Mouse (Mus musculus) left cerebral cortex, postnatal 10 days (tissue): ENCODE data around the gene Snapc5. TPM values are rescaled to one million over a fixed set of nuclear protein-coding genes. Genes with fewer than 3 reads are reported as not detected.
"Not testable (repeated sequence)": the region's sequence is repeated elsewhere in the genome, so short reads cannot be mapped to it uniquely, and the experiment has no call there.

Experiments
- DNase-seq, 2 experiments: peaks; one replicate each; pipeline ENCODE4 v3.0.0; 2021 to 2022; ENCODE audit warnings: low spot score in 2 of 2, mixed read lengths in 1 of 2; ENCODE audit errors: extremely low spot score in 1 of 2
- intact Hi-C: fragments of 180-260 bp; cut with DNase I; formaldehyde crosslinking; loops from one replicate; pipeline ENCODE4 v1.15.1; 2025
- total RNA-seq, 2 experiments: library from RNA; stranded (reverse); gene quantifications; 2 replicates each; pipeline ENCODE4 v1.2.3; 2021

The Snapc5 gene
- total RNA-seq = 10 to 100 TPM; 19.3 to 19.9 TPM

GRCm38 (mm10) chr9:64178974-64179646 is at the start of gene Snapc5:
Gene Snapc5, plus strand, starts transcription at chr9:64179274.
- DNase-seq = peak; percentile 89 to 95
- intact Hi-C loops = no loop called here

- no peak for DNase-seq
- intact Hi-C loops = no loop called here
Observed at GRCm38 (mm10) chr9:64131623-64132022, 47.5 kb upstream of the Snapc5 start.

- intact Hi-C loops = loop anchor here (5.0 kb wide), 1 partner anchor 133 kb away; no protein-coding TSS in a partner anchor
- peak; percentile 19 to 51 for DNase-seq
Observed at GRCm38 (mm10) chr9:64138896-64139295, 40.2 kb upstream of the Snapc5 start.

GRCm38 (mm10) chr9:64139879-64140278 is 39.2 kb upstream of the Snapc5 start:
- intact Hi-C loops = loop anchor here (5.0 kb wide), 1 partner anchor 132 kb away; no protein-coding TSS in a partner anchor

DNA sequence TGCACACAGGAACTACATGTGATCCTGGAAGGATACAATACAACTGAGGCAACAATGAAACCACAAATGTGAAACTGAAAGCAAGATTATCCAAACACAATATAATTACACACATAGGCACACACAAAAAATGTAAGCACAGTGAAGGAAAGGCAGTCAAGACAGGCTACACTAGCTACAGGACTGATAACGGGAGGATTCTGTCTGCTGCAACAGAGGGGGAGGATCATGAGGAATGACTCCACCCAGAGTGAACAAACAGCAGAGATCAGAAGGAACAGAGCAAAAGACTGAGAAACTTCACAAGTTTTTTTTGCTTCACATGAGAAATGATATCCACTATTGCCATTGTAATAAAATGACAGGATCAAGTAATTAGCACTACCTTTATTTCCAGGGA is 22.4 kb upstream of the Snapc5 start:
- no peak for DNase-seq
- intact Hi-C loops = no loop called here

More at GRCm38 (mm10) chr9:64139879-64140278, 39.2 kb upstream of the Snapc5 start:
- DNase-seq = no peak

- intact Hi-C loops = no loop called here
- no peak for DNase-seq
Observed at GRCm38 (mm10) chr9:64160471-64160870, 18.6 kb upstream of the Snapc5 start.

- intact Hi-C loops, DNase-seq: not testable (repeated sequence)
Observed at GRCm38 (mm10) chr9:64169967-64170366, 9.1 kb upstream of the Snapc5 start.

- intact Hi-C loops = no loop called here
- peak in 1 of 2 experiments; percentile 19 for DNase-seq
Observed at GRCm38 (mm10) chr9:64172145-64172815, 6.8 kb upstream of the Snapc5 start.

GRCm38 (mm10) chr9:64172816-64173665 is 6.0 kb upstream of the Snapc5 start, which contains the start of the genes Zwilch and Rpl4:
Gene Zwilch, minus strand, starts transcription at chr9:64173104.
Gene Rpl4, plus strand, starts transcription at chr9:64173375.
- DNase-seq = peak; percentile 79 to 84
- intact Hi-C loops = no loop called here

GRCm38 (mm10) chr9:64173666-64174220 is 5.3 kb upstream of the Snapc5 start:
- no peak for DNase-seq
- intact Hi-C loops = no loop called here

DNA sequence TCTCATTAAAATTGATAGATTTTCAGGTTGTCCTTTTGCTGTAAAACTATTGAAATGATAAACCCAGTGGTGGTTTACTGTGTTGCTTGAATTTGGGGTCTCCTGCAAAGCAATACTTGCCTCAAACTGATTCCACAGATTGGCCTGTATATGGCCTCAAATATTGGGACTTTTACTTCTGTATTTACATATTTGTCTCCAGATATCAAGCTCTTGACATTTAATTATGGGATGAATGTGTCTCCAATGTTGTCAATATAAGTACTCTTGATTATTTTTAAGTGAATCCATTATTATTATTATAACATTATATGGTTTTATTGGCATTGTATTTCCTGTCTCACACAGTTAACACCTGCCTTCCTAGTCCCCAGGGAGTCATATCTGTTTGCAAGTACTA is 4.7 kb upstream of the Snapc5 start:
- DNase-seq = no peak
- intact Hi-C loops = no loop called here

GRCm38 (mm10) chr9:64174766-64175165 is 4.3 kb upstream of the Snapc5 start:
- DNase-seq = no peak
- intact Hi-C loops = no loop called here

GRCm38 (mm10) chr9:64175378-64175777 is 3.7 kb upstream of the Snapc5 start:
- intact Hi-C loops = no loop called here
- no peak for DNase-seq

GRCm38 (mm10) chr9:64178610-64178973 is 482 bp upstream of the Snapc5 start:
- no peak for DNase-seq
- intact Hi-C loops = no loop called here

DNA sequence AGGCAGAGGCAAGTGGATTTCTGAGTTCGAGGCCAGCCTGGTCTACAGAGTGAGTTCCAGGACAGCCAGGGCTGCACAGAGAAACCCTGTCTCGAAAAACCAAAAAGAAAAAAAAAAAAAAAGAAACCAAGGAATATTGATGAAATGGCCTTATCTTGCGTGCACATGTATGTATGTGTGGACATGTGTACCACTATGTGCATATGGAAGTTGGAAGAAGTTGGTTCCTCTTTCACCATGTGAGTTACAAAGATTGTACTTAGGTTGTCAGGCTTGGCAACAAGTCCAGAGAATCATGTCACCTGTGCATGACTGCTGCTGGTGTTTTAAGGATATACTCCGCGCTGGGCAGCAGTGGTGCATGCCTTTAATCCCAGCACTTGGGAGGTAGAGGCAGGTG is 4.2 kb downstream of the Snapc5 start:
- intact Hi-C loops, DNase-seq: not testable (repeated sequence)

- intact Hi-C loops = no loop called here
- no peak for DNase-seq
Observed at GRCm38 (mm10) chr9:64184166-64184840, 5.2 kb downstream of the Snapc5 start.

DNA sequence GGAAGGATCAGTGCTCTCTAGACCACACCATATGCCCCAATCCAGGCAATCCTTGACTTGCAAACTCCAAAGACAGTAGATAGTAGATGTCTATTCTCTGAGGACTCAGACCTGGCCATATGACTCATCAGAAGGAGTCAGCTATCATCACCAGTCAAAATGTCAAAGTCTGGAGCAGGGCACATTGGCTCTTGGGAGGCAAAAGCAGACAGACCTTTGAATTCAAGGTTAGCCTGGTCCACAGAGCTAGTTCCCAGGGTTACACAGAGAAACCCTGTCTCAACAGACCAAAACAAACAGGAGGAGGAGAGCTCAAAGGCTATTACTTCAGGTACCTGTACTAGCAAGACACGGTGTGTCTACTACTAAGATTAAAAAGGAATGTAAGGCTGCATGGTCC is 14.8 kb downstream of the Snapc5 start:
- intact Hi-C loops = no loop called here
- DNase-seq = no peak

DNA sequence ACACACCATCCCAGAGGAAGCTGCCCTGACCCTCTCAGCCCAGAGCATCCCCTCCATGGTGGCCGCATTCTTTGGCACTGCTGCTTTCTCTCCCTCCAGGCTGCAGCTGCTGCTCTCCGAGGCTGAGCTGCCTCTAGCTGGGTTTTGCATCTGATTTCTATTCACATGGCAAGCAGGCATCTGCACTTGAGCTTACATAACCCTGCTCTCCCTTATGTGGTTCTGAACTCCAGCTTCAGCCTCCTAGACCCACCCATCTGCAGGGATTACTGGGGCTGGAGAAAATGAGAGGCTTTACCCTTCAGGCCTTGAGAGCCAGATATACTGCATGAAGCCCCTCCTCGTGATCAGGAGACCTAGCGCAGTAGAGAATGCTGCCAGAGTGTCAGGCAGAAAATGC is 16.5 kb downstream of the Snapc5 start:
- intact Hi-C loops = no loop called here
- DNase-seq = peak; percentile 42

DNA sequence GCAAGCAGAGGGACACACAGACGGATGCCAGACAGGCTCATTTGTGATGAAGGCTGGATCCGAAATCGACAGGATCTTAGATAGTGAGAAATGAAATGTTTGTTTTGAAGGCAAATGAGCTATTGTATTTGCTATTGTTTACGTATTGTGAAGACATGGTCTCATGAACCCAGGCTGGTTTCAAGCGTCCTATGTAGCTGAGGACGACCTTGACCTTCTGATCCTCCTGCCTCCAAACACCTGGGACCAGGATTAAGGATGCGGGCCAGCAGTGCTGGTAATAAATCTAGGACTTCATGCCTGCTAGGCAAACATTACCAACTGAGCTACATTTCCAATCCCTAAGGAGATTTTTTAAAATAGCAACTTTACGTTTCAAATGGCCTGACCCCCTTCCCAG is 18.4 kb downstream of the Snapc5 start:
- intact Hi-C loops = no loop called here
- DNase-seq = no peak
